Mouse (Mus musculus): ENCODE measurements around the gene Aifm3. TPM values are rescaled to one million over a fixed set of nuclear protein-coding genes. Genes with fewer than 3 reads are reported as not detected.

Gene Aifm3
- polyA plus RNA-seq, 1 experiment: 2.5 TPM

DNA sequence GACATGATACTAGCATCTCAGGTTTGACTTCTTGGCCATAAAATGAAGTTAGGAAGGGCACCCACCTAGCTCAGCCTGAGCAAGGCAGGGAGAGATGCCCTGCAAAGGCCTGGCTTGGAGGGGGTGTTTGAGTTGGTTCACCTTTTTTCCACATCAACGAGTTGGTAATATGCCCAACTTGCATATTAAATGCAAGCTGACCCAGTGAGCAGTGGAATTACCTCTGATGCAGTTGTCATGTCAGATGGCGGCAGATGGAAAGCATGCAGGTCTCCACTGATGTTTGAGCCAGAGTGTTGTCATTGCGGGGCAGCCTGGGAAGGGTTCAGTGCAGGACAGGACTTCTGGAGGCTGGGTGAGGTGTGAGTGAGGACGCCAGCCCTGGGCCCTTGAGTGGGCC lies 22.0 kb downstream of the Aifm3 start:
- Histone ChIP-seq H3K4me1 (ENCODE audit: control insufficient read depth, insufficient read depth, low read length) (peaks cover 8% of the 10 kb centered on the region; the same call in 1 of the 2 replicates), H3K4me3 (replicated peaks; ENCODE audit: extremely low read depth, low read depth, low read length) (no peak overlapping the region)
- 92% methylated on average over 4 of the region's 4 CpGs for WGBS
- no peak for DNase-seq
- no peak for TF ChIP-seq POLR2A (IDR thresholded peaks at IDR 0.05; ENCODE audit: borderline replicate concordance, extremely low read depth, low read depth, low read length)
- TF ChIP-seq CTCF (IDR thresholded peaks at IDR 0.05; ENCODE audit: insufficient read depth, low read length): no peak

- Histone ChIP-seq H3K4me3 (replicated peaks; ENCODE audit: extremely low read depth, low read depth, low read length) (no peak overlapping the region), H3K4me1 (ENCODE audit: control insufficient read depth, insufficient read depth, low read length) (no peaks in the 10 kb centered on the region)
- WGBS: 76% methylated on average over 2 of the region's 2 CpGs
- no peak for DNase-seq
- no peak for TF ChIP-seq POLR2A (IDR thresholded peaks at IDR 0.05; ENCODE audit: borderline replicate concordance, extremely low read depth, low read depth, low read length)
- no peak for TF ChIP-seq CTCF (IDR thresholded peaks at IDR 0.05; ENCODE audit: insufficient read depth, low read length)
These were observed 29.5 kb downstream of the Aifm3 start for GRCm38 (mm10) chr16:17518910-17519309.

GRCm38 (mm10) chr16:17524156-17524555 lies 34.7 kb downstream of the Aifm3 start:
- TF ChIP-seq CTCF (IDR thresholded peaks at IDR 0.05; ENCODE audit: insufficient read depth, low read length) (no peak), POLR2A (IDR thresholded peaks at IDR 0.05; ENCODE audit: borderline replicate concordance, extremely low read depth, low read depth, low read length) (no peak)
- Histone ChIP-seq H3K4me1 (ENCODE audit: control insufficient read depth, insufficient read depth, low read length) (no peaks in the 10 kb centered on the region), H3K4me3 (replicated peaks; ENCODE audit: extremely low read depth, low read depth, low read length) (no peak overlapping the region)
- no peak for DNase-seq
- 92% methylated on average over 11 of the region's 11 CpGs for WGBS

DNA sequence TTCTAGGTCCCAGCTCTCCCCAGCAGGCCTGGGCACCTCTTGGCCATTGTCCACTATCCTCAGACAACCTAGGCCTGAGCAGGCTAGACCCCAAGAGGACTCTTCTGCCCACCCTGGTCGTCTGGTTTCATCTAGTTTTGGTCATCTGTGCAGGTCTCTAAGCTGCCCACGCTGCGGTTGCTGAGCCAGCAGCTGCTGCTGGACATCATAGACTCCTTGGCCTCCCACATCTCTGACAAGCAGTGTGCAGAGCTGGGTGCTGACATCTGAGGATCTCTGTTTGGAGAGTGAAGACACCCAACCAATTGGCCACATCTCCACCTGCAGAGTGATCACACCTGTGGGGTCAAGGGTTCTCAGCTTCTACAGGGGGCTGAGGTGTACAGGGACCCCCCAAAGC lies 36.1 kb downstream of the Aifm3 start:
- Histone ChIP-seq H3K4me1 (ENCODE audit: control insufficient read depth, insufficient read depth, low read length) (peaks cover 4% of the 10 kb centered on the region), H3K4me3 (replicated peaks; ENCODE audit: extremely low read depth, low read depth, low read length) (no peak overlapping the region)
- TF ChIP-seq POLR2A (IDR thresholded peaks at IDR 0.05; ENCODE audit: borderline replicate concordance, extremely low read depth, low read depth, low read length) (no peak), CTCF (IDR thresholded peaks at IDR 0.05; ENCODE audit: insufficient read depth, low read length) (no peak)
- DNase-seq: no peak
- 84% methylated on average over 3 of the region's 3 CpGs for whole genome bisulfite sequencing

DNA sequence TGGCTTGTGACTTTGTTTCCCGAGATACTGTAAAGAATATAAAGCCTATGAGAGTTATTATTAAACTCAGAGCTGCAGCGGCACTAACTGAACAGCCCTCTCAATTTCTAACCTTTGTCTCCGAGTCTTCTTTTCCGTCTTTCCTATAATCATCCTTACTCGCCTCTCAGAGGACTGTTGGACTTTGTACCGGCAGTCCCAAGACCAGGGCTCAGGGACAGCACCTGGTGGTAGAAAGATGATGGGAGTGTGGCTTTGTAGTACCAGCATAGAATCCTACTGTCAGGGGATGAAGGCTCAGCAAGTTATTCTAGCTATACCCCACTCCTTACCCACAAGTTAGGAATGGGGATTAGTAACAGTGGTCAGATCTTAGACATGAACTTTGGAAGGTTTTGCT lies 36.8 kb downstream of the Aifm3 start:
- no peak for TF ChIP-seq CTCF (IDR thresholded peaks at IDR 0.05; ENCODE audit: insufficient read depth, low read length)
- no peak for TF ChIP-seq POLR2A (IDR thresholded peaks at IDR 0.05; ENCODE audit: borderline replicate concordance, extremely low read depth, low read depth, low read length)
- WGBS: 91% methylated on average over 6 of the region's 6 CpGs
- Histone ChIP-seq H3K4me3 (replicated peaks; ENCODE audit: extremely low read depth, low read depth, low read length) (no peak overlapping the region), H3K4me1 (ENCODE audit: control insufficient read depth, insufficient read depth, low read length) (peaks cover 4% of the 10 kb centered on the region)
- DNase-seq: no peak

GRCm38 (mm10) chr16:17527606-17528005 lies 38.2 kb downstream of the Aifm3 start:
- TF ChIP-seq CTCF (IDR thresholded peaks at IDR 0.05; ENCODE audit: insufficient read depth, low read length) (no peak), POLR2A (IDR thresholded peaks at IDR 0.05; ENCODE audit: borderline replicate concordance, extremely low read depth, low read depth, low read length) (no peak)
- Histone ChIP-seq H3K4me3 (replicated peaks; ENCODE audit: extremely low read depth, low read depth, low read length) (no peak overlapping the region), H3K4me1 (ENCODE audit: control insufficient read depth, insufficient read depth, low read length) (peaks cover 6% of the 10 kb centered on the region)
- no peak for DNase-seq

- peaks cover 6% of the 10 kb centered on the region for H3K4me1 ChIP-seq (ENCODE audit: control insufficient read depth, insufficient read depth, low read length)
- no peak overlapping the region for H3K4me3 ChIP-seq (replicated peaks; ENCODE audit: extremely low read depth, low read depth, low read length)
- 89% methylated on average over 13 of the region's 13 CpGs for WGBS
- no peak for DNase-seq
- TF ChIP-seq POLR2A (IDR thresholded peaks at IDR 0.05; ENCODE audit: borderline replicate concordance, extremely low read depth, low read depth, low read length): no peak
These were observed 38.9 kb downstream of the Aifm3 start for GRCm38 (mm10) chr16:17528276-17528675.

DNA sequence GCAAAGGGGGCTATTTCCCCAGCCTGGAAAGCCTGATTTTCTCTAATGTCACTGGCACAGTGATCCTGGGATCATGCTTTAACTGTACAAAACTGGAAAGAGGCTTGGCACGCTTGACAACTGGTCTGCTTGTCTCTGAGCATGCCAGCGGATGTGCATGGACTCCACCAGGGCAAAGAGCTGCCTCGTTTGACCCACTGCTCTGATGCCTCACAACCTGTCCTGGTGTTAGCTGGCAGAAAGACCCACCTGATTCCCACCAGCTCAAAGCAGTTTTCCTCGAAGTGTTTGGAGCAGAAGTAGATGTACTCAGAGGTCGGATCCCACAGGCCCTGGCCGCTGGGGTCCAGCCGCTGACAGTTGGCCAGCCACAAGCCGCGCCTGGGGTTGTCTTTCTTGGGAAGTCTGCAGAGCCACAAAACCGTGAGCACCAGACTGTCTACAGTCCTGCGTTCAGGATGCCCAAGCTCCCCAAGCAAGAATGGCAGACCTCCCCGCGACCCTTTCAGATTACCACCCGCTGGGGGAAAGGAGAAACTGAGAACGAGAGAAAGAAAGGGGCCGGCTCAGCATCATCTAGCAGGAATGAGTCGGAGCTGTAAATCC lies 40.7 kb downstream of the Aifm3 start:
- Histone ChIP-seq H3K4me3 (replicated peaks; ENCODE audit: extremely low read depth, low read depth, low read length) (peak overlapping the region; percentile 88), H3K4me1 (ENCODE audit: control insufficient read depth, insufficient read depth, low read length) (peaks cover 6% of the 10 kb centered on the region)
- TF ChIP-seq CTCF (IDR thresholded peaks at IDR 0.05; ENCODE audit: insufficient read depth, low read length): no peak
- no peak for TF ChIP-seq POLR2A (IDR thresholded peaks at IDR 0.05; ENCODE audit: borderline replicate concordance, extremely low read depth, low read depth, low read length)
- no peak for DNase-seq
- WGBS: 7% methylated on average over 17 of the region's 17 CpGs

- H3K4me3 ChIP-seq (replicated peaks; ENCODE audit: extremely low read depth, low read depth, low read length): peak within 1 kb of the TSS; percentile 88
- TF ChIP-seq POLR2A (IDR thresholded peaks at IDR 0.05; ENCODE audit: borderline replicate concordance, extremely low read depth, low read depth, low read length) (peak; percentile 93), CTCF (IDR thresholded peaks at IDR 0.05; ENCODE audit: insufficient read depth, low read length) (no peak)
- H3K4me1 ChIP-seq (ENCODE audit: control insufficient read depth, insufficient read depth, low read length): peaks cover 6% of the 10 kb centered on the region
- peak; percentile 97 for DNase-seq
- under 1% methylated on average over 67 of the region's 67 CpGs for WGBS
These were observed 41.4 kb downstream of the Aifm3 start, which contains the start of gene Thap7 for GRCm38 (mm10) chr16:17530640-17531288. TSS of gene Thap7 (minus strand) at chr16:17531136.

GRCm38 (mm10) chr16:17532271-17532670 lies 42.9 kb downstream of the Aifm3 start:
- TF ChIP-seq CTCF (IDR thresholded peaks at IDR 0.05; ENCODE audit: insufficient read depth, low read length) (0 out of 2 replicates have a peak, but pooled peaks have one; percentile 12), POLR2A (IDR thresholded peaks at IDR 0.05; ENCODE audit: borderline replicate concordance, extremely low read depth, low read depth, low read length) (no peak)
- WGBS: 52% methylated on average over 4 of the region's 4 CpGs
- Histone ChIP-seq H3K4me1 (ENCODE audit: control insufficient read depth, insufficient read depth, low read length) (peaks cover 6% of the 10 kb centered on the region), H3K4me3 (replicated peaks; ENCODE audit: extremely low read depth, low read depth, low read length) (no peak overlapping the region)
- no peak for DNase-seq

Data from lung, adult 2 months (tissue).